Mouse (Mus musculus): ENCODE data around the gene Gm10309.

- TF ChIP-seq GATA1 (IDR thresholded peaks at IDR 0.05; ENCODE audit: borderline replicate concordance, low read length) (no peak), FLI1 (IDR thresholded peaks at IDR 0.05; ENCODE audit: low read length) (no peak)
These were observed 39.2 kb downstream of the Gm10309 start for GRCm38 (mm10) chr17:86465865-86466264.

Measured in megakaryocyte, embryonic 14.5 days (primary cell).